23 mouse cellular contexts compared by ENCODE assay signal in genomic region chr11:83873509-83873908, GRCm38 (mm10). TPM values are rescaled to one million over a fixed set of nuclear protein-coding genes. Genes with fewer than 3 reads are reported as not detected.
DNase-seq lines count a peak whose midpoint lies in the region; ATAC-seq and TF ChIP-seq lines count a peak whose summit lies in the region.
"Had no signal": no experiment of that assay in that cellular context is flagged by ENCODE, and none has a peak within 500 bp of the region (broad histone marks: within the 10 kb centered on the region; RNA-seq: fewer than 3 reads in every experiment).

No protein-coding gene starts in this region.

- H3K4me3 ChIP-seq in kidney, embryonic 14.5 days (ENCODE audit: low read length), result no peak overlapping the region
- no peak overlapping the region for H3K4me3 ChIP-seq in heart, adult 2 months
- H3K4me3 ChIP-seq: forebrain, embryonic 10.5 days; gastrocnemius, adult 2 months; left cerebral cortex, adult 2 months; megakaryocyte, embryonic 14.5 days; neural tube, embryonic 15.5 days had no signal

- no peak overlapping the region for H3K9ac ChIP-seq in kidney, embryonic 14.5 days (ENCODE audit: low read depth, low read length)
- H3K9ac ChIP-seq in heart, adult 2 months (ENCODE audit: low read depth, low read length), result no peak overlapping the region
- H3K9ac ChIP-seq: hindbrain, embryonic 14.5 days; neural tube, embryonic 15.5 days had no signal

- no peak for TF ChIP-seq EP300 in heart, adult 2 months (IDR thresholded peaks at IDR 0.05; ENCODE audit: insufficient read depth, low read depth, low read length)

- H3K79me2 ChIP-seq in heart, adult 2 months (replicated peaks; ENCODE audit: control insufficient read depth, insufficient read depth, low read length), result no peaks in the 10 kb centered on the region

- peak; percentile 56 for DNase-seq in kidney, adult 11 months
- DNase-seq in adrenal gland, postnatal 14 days, result peak; percentile 53
- peak; percentile 52 for DNase-seq in kidney, postnatal 10 days
- DNase-seq in lung, postnatal 25 days (ENCODE audit: low spot score), result peak; percentile 42
- DNase-seq in layer of hippocampus, adult 9-10 months (ENCODE audit: low spot score), result no peak
- no peak for DNase-seq in heart, adult 2 months
- DNase-seq: B cell, adult 2 months; cerebellum, adult 2 months; cerebellum, postnatal 36 days; gastrocnemius, adult 2 months; layer of hippocampus, adult 9-11 months; left cerebral cortex, postnatal 4 days; liver; thymus, adult 2 months had no signal

- TF ChIP-seq CTCF in heart, adult 2 months (IDR thresholded peaks at IDR 0.05), result no peak

- intact Hi-C loops in heart, adult 2 months (cut with DNase I), result no loop called here

- no peaks in the 10 kb centered on the region for H3K9me3 ChIP-seq in kidney, embryonic 14.5 days (ENCODE audit: control insufficient read depth, low read length)
- H3K9me3 ChIP-seq: forebrain, embryonic 10.5 days; megakaryocyte, embryonic 14.5 days; neural tube, embryonic 15.5 days had no signal

- H3K36me3 ChIP-seq in kidney, embryonic 14.5 days (ENCODE audit: control insufficient read depth, insufficient read depth, low read length), result peaks cover 6% of the 10 kb centered on the region
- H3K36me3 ChIP-seq in heart, adult 2 months (ENCODE audit: control insufficient read depth, insufficient read depth, low read length), result no peaks in the 10 kb centered on the region
- H3K36me3 ChIP-seq: forebrain, embryonic 10.5 days; neural tube, embryonic 15.5 days had no signal

- H3K4me2 ChIP-seq in kidney, embryonic 14.5 days (replicated peaks; ENCODE audit: low read depth, low read length), result no peak overlapping the region
- H3K4me2 ChIP-seq: heart, embryonic 11.5 days; hindbrain, embryonic 14.5 days; neural tube, embryonic 15.5 days had no signal

- TF ChIP-seq POLR2A in heart, adult 2 months (IDR thresholded peaks at IDR 0.05; ENCODE audit: insufficient read depth, low read depth, low read length), result no peak

- WGBS in kidney, embryonic 14.5 days, result 19% methylated on average over 9 of the region's 9 CpGs
- 79% methylated on average over 9 of the region's 9 CpGs for WGBS in heart, adult 2 months

- no peak overlapping the region for H3K27ac ChIP-seq in kidney, embryonic 14.5 days (ENCODE audit: low read depth, low read length)
- H3K27ac ChIP-seq in heart, adult 2 months, result no peak overlapping the region
- H3K27ac ChIP-seq: forebrain, embryonic 10.5 days; gastrocnemius, adult 2 months; hindbrain, embryonic 14.5 days; left cerebral cortex, adult 2 months; neural tube, embryonic 15.5 days had no signal

- no peaks in the 10 kb centered on the region for H3K4me1 ChIP-seq in kidney, embryonic 14.5 days (ENCODE audit: control insufficient read depth, insufficient read depth, low read length)
- H3K4me1 ChIP-seq in heart, adult 2 months (ENCODE audit: control insufficient read depth, insufficient read depth, low read length), result 0 out of 2 replicates have a peak, but pooled peaks cover 1% of the 10 kb centered on the region
- H3K4me1 ChIP-seq: neural tube, embryonic 15.5 days had no signal

- no peak for ATAC-seq in kidney, embryonic 14.5 days (ENCODE audit: low FRiP score, low TSS enrichment)
- ATAC-seq: midbrain, embryonic 16.5 days had no signal

- no peaks in the 10 kb centered on the region for H3K27me3 ChIP-seq in kidney, embryonic 14.5 days (ENCODE audit: control insufficient read depth, insufficient read depth, low read length)
- no peaks in the 10 kb centered on the region for H3K27me3 ChIP-seq in heart, adult 2 months (ENCODE audit: control insufficient read depth, insufficient read depth, low read length)

RNA-seq across cellular contexts. Expression of gene Hnf1b, which starts 23.6 kb away (rescaled TPM):
- polyA plus RNA-seq in kidney, embryonic 14.5 days (2014; fragmentation: Nextera tagmentation; extraction: Ambion mirVana), result 51.6 and 84.2 TPM in 2 replicates
- 1.8 TPM in 1 of 2 replicates, not detected in the other for total RNA-seq in adrenal gland, postnatal 14 days (2021)
- total RNA-seq in heart, adult 2 months (2021), result not detected
- polyA plus RNA-seq in heart, adult 2 months (2012; rRNA removed), result 0.33 TPM in 1 of 2 replicates, not detected in the other
- total RNA-seq: gastrocnemius, adult 2 months; heart, postnatal 25 days; left cerebral cortex, postnatal 4 days had no signal
- polyA plus RNA-seq: forebrain, embryonic 10.5 days had no signal

Comparison
In these comparisons a context has a peak if more than half of its experiments do, and no peak if none do; other contexts are left out.
1. DNase-seq: peak in kidney, adult 11 months (single experiment), adrenal gland, postnatal 14 days (single experiment), kidney, postnatal 10 days (single experiment) and lung, postnatal 25 days (single experiment); none in layer of hippocampus, adult 9-10 months (single experiment) and heart, adult 2 months (0 of 2).